Mouse (Mus musculus) midbrain, embryonic 15.5 days (tissue): ENCODE data around the gene Ubash3b. TPM values are rescaled to one million over a fixed set of nuclear protein-coding genes. Genes with fewer than 3 reads are reported as not detected.

Experiments used
- ATAC-seq: fragments of 200-750 bp; cut with Nextera tagmentation; replicated peaks from 2 replicates; pipeline ENCODE4 v1.8.0; 2017; ENCODE audit warnings: moderate TSS enrichment
- H3K27ac ChIP-seq: fragments of 300-500 bp; sonication (generic); 2 replicates; pipeline ENCODE4 v1.5.1; 2015; ENCODE audit warnings: mild to moderate bottlenecking, inconsistent platforms
- H3K27me3 ChIP-seq: fragments of 300-500 bp; sonication (generic); replicated peaks from 2 replicates; pipeline ENCODE4 v1.6.1; 2015; ENCODE audit warnings: inconsistent platforms
- H3K36me3 ChIP-seq: fragments of 300-500 bp; sonication (generic); replicated peaks from 2 replicates; pipeline ENCODE4 v1.6.1; 2015; ENCODE audit warnings: inconsistent platforms
- H3K4me1 ChIP-seq: fragments of 300-500 bp; sonication (generic); 2 replicates; pipeline ENCODE4 v1.6.1; 2015; ENCODE audit warnings: inconsistent platforms
- H3K4me2 ChIP-seq: fragments of 300-500 bp; sonication (generic); 2 replicates; pipeline ENCODE4 v1.6.1; 2015; ENCODE audit warnings: inconsistent platforms, mild to moderate bottlenecking, moderate library complexity
- H3K4me3 ChIP-seq: fragments of 300-500 bp; sonication (generic); 2 replicates; pipeline ENCODE4 v1.5.1; 2015; ENCODE audit warnings: mild to moderate bottlenecking, inconsistent platforms
- H3K9ac ChIP-seq: fragments of 300-500 bp; sonication (generic); 2 replicates; pipeline ENCODE4 v1.6.1; 2015; ENCODE audit warnings: mild to moderate bottlenecking, inconsistent platforms
- H3K9me3 ChIP-seq: fragments of 300-500 bp; sonication (generic); 2 replicates; pipeline ENCODE4 v1.6.1; 2016; ENCODE audit warnings: inconsistent platforms
- WGBS: fragments of 180-500 bp; shearing (Covaris S2); methylation state at CpG from one replicate; pipeline ENCODE4 v1.1.7; 2015; ENCODE audit warnings: mixed read lengths; 5-methylcytosine and 5-hydroxymethylcytosine counted together
- polyA plus RNA-seq: library from polyadenylated mRNA; unstranded; fragments of >200 nt; fragmentation: Nextera tagmentation; extraction: Ambion mirVana; gene quantifications from 2 replicates; pipeline ENCODE4 v1.2.1, GENCODE M21; 2015

Ubash3b gene
- polyA plus RNA-seq, 1 experiment from 2014 or later, result 23.9 TPM

DNA sequence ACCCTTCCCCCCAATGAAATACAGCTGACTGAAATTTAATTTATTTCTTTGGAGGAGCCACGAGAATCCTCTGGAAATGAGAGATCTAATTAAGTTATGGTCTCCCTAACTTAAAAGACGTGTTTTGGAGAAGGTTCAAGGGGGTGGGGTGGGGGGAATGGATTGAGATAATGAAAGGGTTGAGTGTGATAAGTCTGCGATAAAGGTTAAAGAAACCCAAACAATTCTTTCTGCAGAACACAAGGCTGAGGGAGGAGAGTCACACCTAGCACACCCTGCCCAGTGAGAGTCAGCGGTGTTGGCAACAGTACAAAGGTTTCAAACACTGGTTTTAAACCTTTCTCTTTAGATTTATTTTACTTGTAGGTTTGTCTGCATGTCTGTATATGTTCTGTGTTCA is 108.0 kb downstream of the Ubash3b start:
- peak overlapping the region; percentile 38; the same call in 1 of the 2 replicates for H3K27ac ChIP-seq
- no peak for ATAC-seq
- peaks cover 16% of the 10 kb centered on the region for H3K4me1 ChIP-seq
- 58% methylated on average over 4 of the region's 4 CpGs for WGBS
- H3K4me3 ChIP-seq, result no peak overlapping the region
- no peak overlapping the region for H3K4me2 ChIP-seq
- no peaks in the 10 kb centered on the region for H3K9me3 ChIP-seq
- no peaks in the 10 kb centered on the region for H3K27me3 ChIP-seq
- H3K9ac ChIP-seq, result no peak overlapping the region
- no peaks in the 10 kb centered on the region for H3K36me3 ChIP-seq

DNA sequence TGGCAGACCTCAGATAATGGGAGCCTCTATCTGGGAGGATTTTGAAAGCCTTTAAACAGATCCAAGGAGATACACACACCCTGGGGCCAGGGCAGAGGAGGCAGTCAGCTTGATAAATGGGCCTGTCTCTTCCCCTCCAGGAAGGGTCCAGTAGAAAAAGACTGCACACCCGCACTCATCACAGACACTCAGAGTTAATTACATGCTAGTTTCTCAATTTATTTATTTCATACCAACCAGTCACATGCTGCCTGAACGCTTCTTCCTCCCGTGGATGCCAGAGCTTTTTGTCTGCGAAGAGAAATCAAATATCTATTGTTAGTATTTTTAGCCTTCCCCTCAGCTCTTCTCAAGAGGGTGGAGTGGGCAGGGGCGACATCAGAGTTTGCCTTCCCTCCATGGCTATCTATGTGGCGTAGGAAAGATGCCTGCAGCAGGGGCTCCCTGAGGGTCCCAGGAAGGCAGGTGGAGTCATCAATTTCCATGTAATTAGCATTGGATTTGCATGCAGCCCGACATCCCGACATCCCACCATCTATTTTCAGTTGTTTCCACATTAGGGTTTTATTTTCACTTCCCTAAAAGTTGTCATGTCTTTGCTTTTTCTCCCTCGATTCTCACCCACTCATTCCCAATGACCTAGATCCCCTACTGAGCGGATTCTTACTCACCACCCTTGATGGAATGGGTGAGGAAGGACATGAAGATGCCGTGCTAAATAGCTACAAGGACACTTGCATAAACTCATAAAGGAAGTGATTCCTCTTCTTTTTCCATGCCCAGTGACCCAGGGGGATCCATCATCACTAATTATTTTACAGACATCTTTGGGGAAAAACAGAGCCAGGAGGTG is 110.2 kb downstream of the Ubash3b start:
- 43% methylated on average over 11 of the region's 11 CpGs for WGBS
- Histone ChIP-seq H3K9me3 (no peaks in the 10 kb centered on the region), H3K4me3 (no peak overlapping the region), H3K4me2 (no peak overlapping the region), H3K4me1 (peaks cover 16% of the 10 kb centered on the region), H3K36me3 (no peaks in the 10 kb centered on the region; the same call in 1 of the 2 replicates), H3K9ac (no peak overlapping the region), H3K27ac (peak overlapping the region; percentile 67), H3K27me3 (no peaks in the 10 kb centered on the region)
- peak; percentile 51; the same call in 1 of the 2 replicates for ATAC-seq

GRCm38 (mm10) chr9:41050331-41051079 is 111.0 kb downstream of the Ubash3b start:
- H3K4me3 ChIP-seq, result no peak overlapping the region
- no peak for ATAC-seq
- H3K4me1 ChIP-seq, result peaks cover 16% of the 10 kb centered on the region
- peak overlapping the region; percentile 67 for H3K27ac ChIP-seq
- H3K4me2 ChIP-seq, result no peak overlapping the region
- no peaks in the 10 kb centered on the region for H3K27me3 ChIP-seq
- H3K36me3 ChIP-seq, result no peaks in the 10 kb centered on the region; the same call in 1 of the 2 replicates
- 68% methylated on average over 12 of the region's 12 CpGs for WGBS
- H3K9ac ChIP-seq, result no peak overlapping the region
- no peaks in the 10 kb centered on the region for H3K9me3 ChIP-seq

GRCm38 (mm10) chr9:41049282-41049681 is 112.2 kb downstream of the Ubash3b start:
- H3K27ac ChIP-seq, result no peak overlapping the region
- no peaks in the 10 kb centered on the region for H3K9me3 ChIP-seq
- WGBS, result 85% methylated on average over 7 of the region's 7 CpGs
- no peak for ATAC-seq
- H3K4me2 ChIP-seq, result no peak overlapping the region
- no peak overlapping the region for H3K4me3 ChIP-seq
- H3K4me1 ChIP-seq, result peaks cover 16% of the 10 kb centered on the region
- no peak overlapping the region for H3K9ac ChIP-seq
- no peaks in the 10 kb centered on the region for H3K27me3 ChIP-seq
- H3K36me3 ChIP-seq, result no peaks in the 10 kb centered on the region; the same call in 1 of the 2 replicates

GRCm38 (mm10) chr9:41048820-41049219 is 112.7 kb downstream of the Ubash3b start:
- 80% methylated on average over 3 of the region's 3 CpGs for WGBS
- Histone ChIP-seq H3K9ac (no peak overlapping the region), H3K4me3 (no peak overlapping the region), H3K4me2 (no peak overlapping the region), H3K36me3 (no peaks in the 10 kb centered on the region; the same call in 1 of the 2 replicates), H3K4me1 (peaks cover 16% of the 10 kb centered on the region), H3K27ac (no peak overlapping the region), H3K27me3 (no peaks in the 10 kb centered on the region), H3K9me3 (no peaks in the 10 kb centered on the region)
- no peak for ATAC-seq

- Histone ChIP-seq H3K9ac (no peak overlapping the region), H3K9me3 (no peaks in the 10 kb centered on the region), H3K27ac (no peak overlapping the region), H3K4me2 (no peak overlapping the region), H3K27me3 (no peaks in the 10 kb centered on the region), H3K4me1 (peaks cover 16% of the 10 kb centered on the region), H3K36me3 (no peaks in the 10 kb centered on the region; the same call in 1 of the 2 replicates), H3K4me3 (no peak overlapping the region)
- 96% methylated on average over 7 of the region's 7 CpGs for WGBS
- no peak for ATAC-seq
Observed at GRCm38 (mm10) chr9:41048216-41048615, 113.3 kb downstream of the Ubash3b start.

- H3K9me3 ChIP-seq, result no peaks in the 10 kb centered on the region
- H3K4me2 ChIP-seq, result no peak overlapping the region
- H3K9ac ChIP-seq, result no peak overlapping the region
- H3K27ac ChIP-seq, result no peak overlapping the region
- WGBS, result 85% methylated on average over 2 of the region's 2 CpGs
- no peak overlapping the region for H3K4me3 ChIP-seq
- no peaks in the 10 kb centered on the region; the same call in 1 of the 2 replicates for H3K36me3 ChIP-seq
- H3K4me1 ChIP-seq, result peaks cover 16% of the 10 kb centered on the region
- no peaks in the 10 kb centered on the region for H3K27me3 ChIP-seq
- no peak for ATAC-seq
Observed at GRCm38 (mm10) chr9:41047654-41048053, 113.8 kb downstream of the Ubash3b start.

GRCm38 (mm10) chr9:41044626-41045025 is 116.9 kb downstream of the Ubash3b start:
- no peak for ATAC-seq
- WGBS, result 20% methylated on average over 3 of the region's 3 CpGs
- H3K27me3 ChIP-seq, result no peaks in the 10 kb centered on the region

GRCm38 (mm10) chr9:41043641-41044040 is 117.9 kb downstream of the Ubash3b start:
- Histone ChIP-seq H3K36me3 (no peaks in the 10 kb centered on the region; the same call in 1 of the 2 replicates), H3K27me3 (no peaks in the 10 kb centered on the region), H3K9ac (no peak overlapping the region), H3K4me3 (no peak overlapping the region), H3K27ac (no peak overlapping the region), H3K9me3 (no peaks in the 10 kb centered on the region), H3K4me1 (no peaks in the 10 kb centered on the region), H3K4me2 (no peak overlapping the region)
- 81% methylated on average over 5 of the region's 5 CpGs for WGBS
- ATAC-seq, result no peak

More at GRCm38 (mm10) chr9:41044626-41045025, 116.9 kb downstream of the Ubash3b start:
- Histone ChIP-seq H3K4me3 (no peak overlapping the region), H3K4me1 (no peaks in the 10 kb centered on the region), H3K4me2 (no peak overlapping the region), H3K36me3 (no peaks in the 10 kb centered on the region; the same call in 1 of the 2 replicates), H3K27ac (no peak overlapping the region), H3K9ac (no peak overlapping the region), H3K9me3 (no peaks in the 10 kb centered on the region)

GRCm38 (mm10) chr9:41041404-41041803 is 120.1 kb downstream of the Ubash3b start:
- ATAC-seq, result no peak
- H3K36me3 ChIP-seq, result no peaks in the 10 kb centered on the region
- WGBS, result 81% methylated on average over 3 of the region's 3 CpGs

GRCm38 (mm10) chr9:41038150-41038664 is 123.3 kb downstream of the Ubash3b start:
- no peak for ATAC-seq
- Histone ChIP-seq H3K4me3 (no peak overlapping the region), H3K36me3 (no peaks in the 10 kb centered on the region), H3K9ac (no peak overlapping the region), H3K4me1 (no peaks in the 10 kb centered on the region; the same call in 1 of the 2 replicates), H3K4me2 (no peak overlapping the region), H3K27ac (no peak overlapping the region), H3K27me3 (no peaks in the 10 kb centered on the region), H3K9me3 (no peaks in the 10 kb centered on the region)
- WGBS, result 64% methylated on average over 9 of the region's 9 CpGs

More at GRCm38 (mm10) chr9:41041404-41041803, 120.1 kb downstream of the Ubash3b start:
- H3K4me3 ChIP-seq, result no peak overlapping the region
- H3K27me3 ChIP-seq, result no peaks in the 10 kb centered on the region
- H3K9ac ChIP-seq, result no peak overlapping the region
- H3K4me2 ChIP-seq, result no peak overlapping the region
- no peaks in the 10 kb centered on the region for H3K4me1 ChIP-seq
- no peaks in the 10 kb centered on the region for H3K9me3 ChIP-seq
- no peak overlapping the region; the same call in 1 of the 2 replicates for H3K27ac ChIP-seq
